Mouse (Mus musculus): ENCODE results near the gene Pcbd2. TPM values are rescaled to one million over a fixed set of nuclear protein-coding genes. Genes with fewer than 3 reads are reported as not detected.

Pcbd2 gene
- total RNA-seq, 2 experiments from 2014 or later, result 26.9 to 32.1 TPM

GRCm38 (mm10) chr13:55813490-55814016 lies 86.4 kb downstream of the Pcbd2 start:
- DNase-seq (ENCODE audit: extremely low spot score in 1 of 2, low spot score in 2 of 2), result no peak
- intact Hi-C loops (cut with DNase I), result no loop called here

GRCm38 (mm10) chr13:55814834-55815233 lies 87.7 kb downstream of the Pcbd2 start:
- no peak for DNase-seq (ENCODE audit: extremely low spot score in 1 of 2, low spot score in 2 of 2)
- intact Hi-C loops (cut with DNase I), result no loop called here

- DNase-seq (ENCODE audit: extremely low spot score in 1 of 2, low spot score in 2 of 2), result no peak
- intact Hi-C loops (cut with DNase I), result no loop called here
These were observed 95.3 kb downstream of the Pcbd2 start for GRCm38 (mm10) chr13:55822499-55822898.

GRCm38 (mm10) chr13:55824151-55824945 lies 97.2 kb downstream of the Pcbd2 start:
- intact Hi-C loops (cut with DNase I), result no loop called here
- DNase-seq (ENCODE audit: extremely low spot score in 1 of 2, low spot score in 2 of 2), result no peak

GRCm38 (mm10) chr13:55825245-55825681 lies 98.1 kb downstream of the Pcbd2 start:
- no peak for DNase-seq (ENCODE audit: extremely low spot score in 1 of 2, low spot score in 2 of 2)
- intact Hi-C loops (cut with DNase I), result loop anchor here (5.0 kb wide), 2 partner anchors 137 to 427 kb away; partner anchors contain the start of gene Neurog1

GRCm38 (mm10) chr13:55826008-55826671 lies 99.0 kb downstream of the Pcbd2 start:
- no peak for DNase-seq (ENCODE audit: extremely low spot score in 1 of 2, low spot score in 2 of 2)
- intact Hi-C loops (cut with DNase I), result loop anchor here (5.0 kb wide), 2 partner anchors 136 to 426 kb away; partner anchors contain the start of gene Neurog1

Other genes with a start within 250 kb of the Pcbd2 start
- 100 to 1,000 TPM; 350 to 366 TPM for gene Dbn1, start 239.3 kb upstream of the Pcbd2 start, total RNA-seq (2021)
- gene Pdlim7, start 213.7 kb upstream of the Pcbd2 start, total RNA-seq (2021), result 10 to 100 TPM; 60.1 to 61.4 TPM
- 1 to 10 TPM; 4.3 to 4.5 TPM for gene Dok3, start 198.1 kb upstream of the Pcbd2 start, total RNA-seq (2021)
- 10 to 100 TPM; 42.0 to 43.4 TPM for gene Ddx41, start 190.7 kb upstream of the Pcbd2 start, total RNA-seq (2021)
- gene Fam193b, start 156.2 kb upstream of the Pcbd2 start, total RNA-seq (2021), result 10 to 100 TPM; 65.8 to 67.6 TPM
- gene Tmed9, start 153.6 kb upstream of the Pcbd2 start, total RNA-seq (2021), result 100 to 1,000 TPM; 118 to 120 TPM
- 10 to 100 TPM; 24.9 to 25.5 TPM for gene B4galt7, start 127.5 kb upstream of the Pcbd2 start, total RNA-seq (2021)
- gene Caml, start 104.4 kb upstream of the Pcbd2 start, total RNA-seq (2021), result 10 to 100 TPM; 53.7 to 55.3 TPM
- 10 to 100 TPM; 44.2 to 45.2 TPM for gene Ddx46, start 92.3 kb upstream of the Pcbd2 start, total RNA-seq (2021)
- 10 to 100 TPM; 90.4 to 92.0 TPM for gene B230219D22Rik, start 34.2 kb upstream of the Pcbd2 start, total RNA-seq (2021)
- 10 to 100 TPM; 62.9 to 68.8 TPM for gene Txndc15, start 12.7 kb upstream of the Pcbd2 start, total RNA-seq (2021)
- not detected for gene Catsper3, start 57.2 kb downstream of the Pcbd2 start, total RNA-seq (2021)
- not detected for gene Pitx1, start 108.8 kb downstream of the Pcbd2 start, total RNA-seq (2021)